Mouse (Mus musculus) brain, embryonic 18.5 days (tissue): ENCODE measurements at regions not wholly inside any gene's neighbourhood (a gene's known extent, or its start where the extent isn't known, plus 50 kb on each side); places are given as distances from the start of the nearest gene placed in this dataset.

Source experiments
- DNase-seq: peaks from one replicate; pipeline ENCODE4 v3.0.0-alpha.2; 2012; ENCODE audit warnings: low read depth, low spot score

GRCm38 (mm10) chr14:46532697-46533096 lies 142.2 kb upstream of the Bmp4 start:
- DNase-seq: no peak

GRCm38 (mm10) chr14:46530452-46530851 lies 140.0 kb upstream of the Bmp4 start:
- DNase-seq: no peak

- DNase-seq: no peak
These were observed 138.7 kb upstream of the Bmp4 start for GRCm38 (mm10) chr14:46529086-46529715.

- no peak for DNase-seq
These were observed 126.8 kb upstream of the Bmp4 start for GRCm38 (mm10) chr14:46517258-46517657.

- no peak for DNase-seq
These were observed 125.8 kb upstream of the Bmp4 start for GRCm38 (mm10) chr14:46516285-46516684.

- no peak for DNase-seq
These were observed 123.9 kb upstream of the Bmp4 start for GRCm38 (mm10) chr14:46514262-46514932.

- no peak for DNase-seq
These were observed 121.6 kb upstream of the Bmp4 start for GRCm38 (mm10) chr14:46512118-46512517.

- no peak for DNase-seq
These were observed 118.4 kb upstream of the Bmp4 start for GRCm38 (mm10) chr14:46508871-46509270.

GRCm38 (mm10) chr14:46505266-46505665 lies 114.8 kb upstream of the Bmp4 start:
- DNase-seq: no peak

GRCm38 (mm10) chr14:46491601-46492000 lies 101.1 kb upstream of the Bmp4 start:
- no peak for DNase-seq

- no peak for DNase-seq
These were observed 100.7 kb upstream of the Bmp4 start for GRCm38 (mm10) chr14:46491182-46491581.

GRCm38 (mm10) chr14:46487551-46487950 lies 97.1 kb upstream of the Bmp4 start:
- DNase-seq: no peak

GRCm38 (mm10) chr14:46480396-46480795 lies 89.9 kb upstream of the Bmp4 start:
- no peak for DNase-seq

- DNase-seq: no peak
These were observed 85.5 kb upstream of the Bmp4 start for GRCm38 (mm10) chr14:46475945-46476344.

- DNase-seq: no peak
These were observed 72.5 kb upstream of the Bmp4 start for GRCm38 (mm10) chr14:46462967-46463366.

- no peak for DNase-seq
These were observed 71.5 kb upstream of the Bmp4 start for GRCm38 (mm10) chr14:46461960-46462359.

- no peak for DNase-seq
These were observed 64.0 kb upstream of the Bmp4 start for GRCm38 (mm10) chr14:46454500-46454899.

GRCm38 (mm10) chr14:46441696-46442095 lies 51.2 kb upstream of the Bmp4 start:
- DNase-seq: no peak
